21 mouse cellular contexts compared by ENCODE assay signal in genomic region chr1:90488991-90489390, GRCm38 (mm10).
DNase-seq lines count a peak whose midpoint lies in the region; ATAC-seq and TF ChIP-seq lines count a peak whose summit lies in the region.
"Had no signal": no experiment of that assay in that cellular context is flagged by ENCODE, and none has a peak within 500 bp of the region (broad histone marks: within the 10 kb centered on the region; RNA-seq: fewer than 3 reads in every experiment).

No protein-coding gene starts in this region.

- ATAC-seq in liver, postnatal 0 days, result no peak
- ATAC-seq: activated CD4-positive, CD25-positive, alpha-beta regulatory T cell, adult 4 months; forebrain, postnatal 0 days; intestine, postnatal 0 days had no signal

- no peak overlapping the region for H3K4me3 ChIP-seq in liver, postnatal 0 days (ENCODE audit: low read depth, low read length)
- H3K4me3 ChIP-seq: hindbrain, embryonic 15.5 days; myocyte had no signal

- H3K9me3 ChIP-seq in liver, postnatal 0 days (ENCODE audit: low read length), result no peaks in the 10 kb centered on the region
- H3K9me3 ChIP-seq: hindbrain, embryonic 15.5 days had no signal

- no peak for TF ChIP-seq EP300 in liver, postnatal 0 days (IDR thresholded peaks at IDR 0.05; ENCODE audit: low read depth)

- H3K4me1 ChIP-seq in liver, postnatal 0 days (ENCODE audit: insufficient read depth), result no peaks in the 10 kb centered on the region

- H3K9ac ChIP-seq in liver, postnatal 0 days (replicated peaks), result no peak overlapping the region
- H3K9ac ChIP-seq: forebrain, postnatal 0 days; hindbrain, embryonic 15.5 days; liver, embryonic 14.5 days had no signal

- DNase-seq in layer of hippocampus, adult 11-12 months (ENCODE audit: low spot score), result peak; percentile 14
- no peak for DNase-seq in layer of hippocampus, adult 9-10 months (ENCODE audit: low spot score)
- DNase-seq in right cerebral cortex, adult 18-20 months, result peak; percentile 29
- DNase-seq in right cerebral cortex, postnatal 14 days, result no peak
- DNase-seq in left cerebral cortex, adult 8-10 months (ENCODE audit: low spot score in 2 of 2), result peak; percentile 13 to 52
- no peak for DNase-seq in liver, postnatal 0 days
- DNase-seq in thymus, postnatal 25 days, result no peak
- DNase-seq: adrenal gland, postnatal 25 days; cerebellum, adult 9-10 months; embryo, embryonic 11 days; forebrain, postnatal 0 days; heart, adult 18-20 months; heart, postnatal 14 days; kidney, postnatal 10 days; lung, postnatal 14 days had no signal

- 61% methylated on average over 2 of the region's 2 CpGs for WGBS in liver, postnatal 0 days (ENCODE audit: insufficient replicate concordance)

- TF ChIP-seq CTCF in liver, postnatal 0 days (IDR thresholded peaks at IDR 0.05; ENCODE audit: low read depth), result no peak

- H3K4me2 ChIP-seq in liver, postnatal 0 days (ENCODE audit: low read depth, low read length), result no peak overlapping the region
- H3K4me2 ChIP-seq: hindbrain, embryonic 15.5 days; midbrain, embryonic 11.5 days had no signal

- H3K27ac ChIP-seq in liver, postnatal 0 days (ENCODE audit: low read depth), result no peak overlapping the region
- H3K27ac ChIP-seq: hindbrain, embryonic 15.5 days; liver, embryonic 14.5 days had no signal

- no peaks in the 10 kb centered on the region for H3K27me3 ChIP-seq in liver, postnatal 0 days (ENCODE audit: insufficient read depth, low read length)
- H3K27me3 ChIP-seq: hindbrain, embryonic 15.5 days had no signal

- no peaks in the 10 kb centered on the region for H3K36me3 ChIP-seq in liver, postnatal 0 days (replicated peaks; ENCODE audit: insufficient read depth, low read length)
- H3K36me3 ChIP-seq: hindbrain, embryonic 15.5 days had no signal

Comparison
In these comparisons a context has a peak if more than half of its experiments do, and no peak if none do; other contexts are left out.
1. DNase-seq: peak in layer of hippocampus, adult 11-12 months (single experiment), right cerebral cortex, adult 18-20 months (single experiment) and left cerebral cortex, adult 8-10 months (2 of 2); none in layer of hippocampus, adult 9-10 months (single experiment), right cerebral cortex, postnatal 14 days (single experiment), liver, postnatal 0 days (single experiment) and thymus, postnatal 25 days (single experiment).